Mouse (Mus musculus) mouse embryonic stem cell (cell line): ENCODE results near the gene Pld6.

Experiments used
- in situ Hi-C, 2 experiments: fragments of 300-500 bp; cut with MboI; formaldehyde crosslinking; loops; 1 replicate in 1 of 2; 3 replicates in 1 of 2; pipeline ENCODE4 v1.14.3; 2019 to 2020; ENCODE audit warnings: low sequenced_read_pairs in 2 of 2, low pct_unique_long_range_greater_than_20kb in 1 of 2, mixed read lengths in 1 of 2; ENCODE audit not compliant: unreplicated experiment in 1 of 2

The Pld6 gene

DNA sequence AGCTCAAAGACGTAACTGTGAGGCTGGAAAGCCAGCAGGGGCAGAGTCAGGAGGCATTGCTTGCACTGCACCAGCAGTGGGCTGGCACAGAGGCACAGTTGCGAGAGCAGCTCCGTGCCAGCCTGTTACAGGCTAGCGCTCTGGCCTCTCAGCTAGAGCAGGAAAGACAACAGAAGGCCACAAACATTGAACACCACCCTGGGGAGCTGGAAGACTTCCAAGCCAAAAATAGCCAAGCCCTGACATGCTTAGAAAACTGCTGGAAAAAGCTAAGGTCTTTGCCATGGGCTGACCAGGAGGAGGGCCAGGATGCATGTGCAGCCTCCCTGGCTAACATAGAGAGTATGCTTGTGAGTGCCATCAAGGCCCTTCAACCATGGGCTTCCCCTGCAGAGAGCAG, 28.3 kb downstream of the Pld6 start:
- in situ Hi-C loops, result no loop called here

DNA sequence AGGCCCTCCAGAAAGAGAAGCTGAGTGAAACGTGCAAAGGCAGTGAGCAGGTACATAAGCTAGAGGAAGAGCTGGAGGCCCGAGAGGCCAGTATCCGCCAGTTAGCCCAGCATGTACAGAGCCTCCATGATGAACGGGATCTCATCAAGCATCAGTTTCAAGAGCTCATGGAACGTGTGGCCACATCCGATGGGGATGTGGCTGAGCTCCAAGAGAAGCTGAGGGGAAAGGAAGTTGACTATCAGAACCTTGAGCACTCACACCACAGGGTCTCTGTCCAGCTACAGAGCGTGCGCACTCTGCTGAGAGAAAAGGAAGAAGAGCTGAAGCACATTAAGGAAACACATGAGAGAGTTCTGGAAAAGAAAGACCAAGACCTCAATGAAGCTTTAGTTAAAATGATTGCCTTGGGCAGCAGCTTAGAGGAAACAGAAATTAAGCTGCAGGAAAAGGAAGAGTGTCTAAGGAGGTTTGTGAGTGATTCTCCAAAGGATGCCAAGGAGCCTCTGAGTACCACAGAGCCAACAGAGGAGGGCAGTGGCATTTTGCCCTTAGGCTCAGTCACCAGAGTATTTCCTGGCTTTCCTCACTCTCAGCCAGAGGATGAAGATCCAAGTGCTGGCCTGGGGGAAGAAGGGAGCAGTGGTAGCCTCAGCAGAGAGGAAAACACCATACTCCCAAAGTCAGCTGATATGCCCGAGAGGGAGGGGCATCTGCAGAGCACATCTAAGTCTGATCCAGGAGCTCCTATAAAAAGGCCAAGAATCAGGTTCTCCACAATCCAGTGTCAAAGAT, 29.1 kb downstream of the Pld6 start:
- in situ Hi-C loops, result no loop called here

DNA sequence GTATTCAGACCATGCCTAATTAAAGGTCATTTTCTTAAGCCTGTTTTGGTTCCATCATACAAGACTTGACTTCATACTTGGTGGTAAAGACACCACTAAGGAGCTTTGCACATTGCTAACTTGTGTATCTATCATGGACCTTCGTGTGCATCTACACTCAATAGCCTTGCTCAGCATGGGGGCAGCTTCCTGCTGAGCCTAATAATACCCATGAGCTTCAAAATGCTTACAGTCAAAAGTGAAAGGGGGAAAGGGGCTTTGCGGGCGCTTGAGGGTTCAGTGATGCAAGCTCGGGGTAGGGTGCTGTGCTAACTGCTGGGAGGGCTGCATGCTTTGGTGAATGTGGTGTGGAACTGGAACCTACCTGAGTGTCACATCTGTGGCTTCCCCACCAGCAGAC, 31.1 kb downstream of the Pld6 start:
- in situ Hi-C loops, result no loop called here

DNA sequence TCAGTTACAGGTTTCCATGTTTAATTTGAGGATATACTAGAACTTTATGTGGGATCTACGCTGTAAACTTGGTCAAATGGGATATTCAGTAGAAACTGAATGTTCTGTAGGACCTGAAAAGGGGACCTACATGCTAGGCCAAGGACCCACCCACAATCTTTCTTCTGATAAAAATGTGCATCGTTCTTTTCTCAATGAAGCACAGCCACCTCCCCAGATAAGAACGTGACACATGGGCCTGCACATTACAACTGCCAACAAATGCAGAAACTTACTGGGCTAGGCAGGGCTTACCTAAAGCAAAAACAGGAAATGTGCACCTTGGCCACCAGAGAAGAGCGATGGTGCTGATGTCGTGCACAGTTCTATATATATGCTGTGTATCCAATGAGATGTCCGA, 32.9 kb downstream of the Pld6 start:
- in situ Hi-C loops, result no loop called here

DNA sequence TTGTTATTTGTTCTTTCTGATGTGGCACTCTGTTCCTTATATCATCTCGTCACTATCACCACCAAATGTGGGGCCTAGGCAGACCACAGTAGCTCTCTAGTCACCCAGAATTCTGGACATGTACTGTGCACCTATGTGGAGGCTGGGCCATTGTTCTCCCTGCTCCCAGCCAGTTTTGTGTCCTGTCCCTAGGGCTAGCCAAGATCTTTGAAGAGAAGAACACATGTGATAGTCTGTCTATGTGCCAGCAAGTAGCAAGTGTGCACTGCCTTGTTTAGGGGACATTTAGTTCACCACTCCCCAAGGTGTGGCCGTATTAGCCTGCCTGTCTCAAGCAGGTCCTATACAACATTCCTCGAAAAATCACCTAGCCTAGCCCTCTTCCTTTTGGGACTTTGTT, 38.4 kb downstream of the Pld6 start:
- in situ Hi-C loops, result loop anchor here in 1 of 2 experiments (25.0 kb wide), 1 partner anchor 112 kb away; no protein-coding TSS in a partner anchor

DNA sequence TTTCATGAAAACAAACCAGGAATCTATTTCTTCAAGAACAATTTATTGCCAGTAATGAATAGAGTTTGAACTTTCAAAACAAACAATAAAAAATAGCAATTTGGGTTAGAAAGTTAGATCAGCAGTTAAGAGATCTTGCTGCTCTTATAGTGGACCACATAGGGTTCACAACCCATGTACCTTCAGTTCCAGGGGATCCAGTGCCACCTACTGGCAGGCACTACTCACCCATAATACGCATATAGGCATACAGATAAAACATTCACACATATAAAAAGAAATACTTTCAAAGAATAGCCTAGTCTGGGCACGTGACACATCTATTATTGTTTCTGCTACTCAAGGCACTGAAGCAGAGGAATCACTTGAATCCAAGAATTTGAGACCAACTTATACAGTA, 40.8 kb downstream of the Pld6 start:
- in situ Hi-C loops, result loop anchor here in 1 of 2 experiments (25.0 kb wide), 1 partner anchor 109 kb away; no protein-coding TSS in a partner anchor

DNA sequence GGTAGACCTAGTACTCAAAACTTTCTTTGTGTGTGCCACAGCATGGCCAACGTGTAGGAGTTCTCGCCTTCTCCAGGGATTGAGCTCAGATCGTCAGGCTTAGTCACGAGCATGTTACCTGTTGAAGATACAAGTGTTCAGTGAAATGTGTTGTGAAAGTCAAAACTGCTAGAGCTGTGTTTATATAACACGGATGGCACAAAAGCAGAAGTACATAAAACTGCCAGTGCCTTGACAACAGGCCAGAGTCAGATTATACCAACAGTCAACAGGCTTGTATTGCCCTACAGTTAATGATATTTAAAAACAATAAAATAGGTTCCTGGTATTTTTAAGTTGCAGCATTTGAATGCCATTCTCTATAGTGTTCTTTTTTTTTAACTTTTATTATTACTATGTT, 41.6 kb downstream of the Pld6 start:
- in situ Hi-C loops, result loop anchor here in 1 of 2 experiments (25.0 kb wide), 1 partner anchor 109 kb away; no protein-coding TSS in a partner anchor

DNA sequence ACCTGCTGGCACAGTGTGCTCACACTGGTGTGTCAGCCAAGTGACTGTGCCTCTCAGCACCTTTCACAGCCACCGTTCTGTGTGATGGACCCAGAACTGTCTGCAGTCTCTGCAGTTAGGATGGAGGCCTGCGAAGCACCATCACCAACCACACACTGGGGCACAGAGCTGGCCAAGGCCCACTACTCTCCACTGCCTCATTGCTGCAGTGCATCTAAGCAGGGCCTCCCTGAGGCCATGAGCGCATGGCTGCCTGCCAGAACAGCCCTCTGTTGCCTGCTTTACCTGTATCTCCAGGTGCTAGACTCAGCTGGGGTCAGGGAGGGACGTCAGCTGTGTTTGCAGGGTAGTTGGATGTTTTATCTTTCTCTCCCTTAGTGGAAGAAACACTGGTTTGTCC, 43.1 kb downstream of the Pld6 start:
- in situ Hi-C loops, result loop anchor here in 1 of 2 experiments (25.0 kb wide), 1 partner anchor 107 kb away; no protein-coding TSS in a partner anchor

DNA sequence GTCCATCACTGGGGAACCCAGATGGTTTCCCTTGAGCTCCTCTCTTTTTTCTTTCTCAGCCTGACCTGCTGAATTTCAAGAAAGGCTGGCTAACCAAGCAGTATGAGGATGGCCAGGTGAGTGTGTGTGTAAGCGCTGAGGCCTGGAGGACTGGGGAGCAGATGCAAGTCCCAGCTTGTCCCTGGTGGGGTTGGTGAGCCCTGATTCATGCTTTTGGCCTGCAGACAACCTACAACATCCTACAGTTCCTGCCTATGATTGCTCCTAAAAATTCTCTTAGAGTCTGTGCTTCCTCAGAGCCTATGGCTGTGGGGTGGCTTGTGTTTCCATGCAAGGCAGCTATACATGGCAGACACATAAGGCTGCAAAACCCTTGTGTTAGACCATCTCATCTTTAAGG, 43.7 kb downstream of the Pld6 start:
- in situ Hi-C loops, result loop anchor here in 1 of 2 experiments (25.0 kb wide), 1 partner anchor 106 kb away; no protein-coding TSS in a partner anchor

DNA sequence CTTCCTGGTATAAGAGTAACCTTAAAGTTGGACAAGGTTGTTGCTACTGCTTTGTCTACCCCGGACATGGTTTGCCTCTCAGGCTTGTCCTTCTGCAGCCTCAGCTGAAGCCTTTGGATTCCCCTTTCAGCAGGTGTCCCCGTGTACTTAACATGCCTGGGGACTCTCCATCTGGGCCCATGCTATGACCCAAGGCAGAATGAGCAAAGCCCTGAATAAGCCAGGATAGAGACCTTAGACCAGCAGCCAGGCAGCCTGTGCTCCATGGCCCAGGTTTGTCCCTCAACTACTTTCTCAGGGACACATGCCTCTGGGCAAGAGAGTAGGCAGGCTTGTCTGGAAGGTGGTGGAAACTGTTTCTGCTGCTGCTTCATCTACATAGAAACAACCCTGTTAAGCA, 44.1 kb downstream of the Pld6 start:
- in situ Hi-C loops, result loop anchor here in 1 of 2 experiments (25.0 kb wide), 1 partner anchor 106 kb away; no protein-coding TSS in a partner anchor

DNA sequence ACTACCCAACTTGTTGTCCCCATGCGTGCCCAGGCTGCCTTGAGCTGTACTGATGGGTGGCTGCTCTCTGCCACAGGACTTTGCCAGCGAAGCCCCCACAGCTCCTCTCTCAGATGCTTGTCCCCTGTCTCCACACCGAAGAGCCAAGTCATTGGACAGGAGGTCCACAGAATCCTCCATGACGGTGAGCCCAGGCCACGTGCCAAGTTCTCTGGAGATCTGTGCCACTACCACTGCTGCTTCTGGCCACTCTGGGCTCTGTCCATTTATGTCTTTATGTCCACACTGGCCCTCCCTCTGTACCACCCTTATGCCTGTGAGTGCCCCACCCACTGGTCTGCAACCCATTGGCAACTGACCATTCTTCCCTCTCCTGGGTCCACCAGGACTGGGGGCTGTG, 45.5 kb downstream of the Pld6 start:
- in situ Hi-C loops, result loop anchor here in 1 of 2 experiments (25.0 kb wide), 1 partner anchor 105 kb away; no protein-coding TSS in a partner anchor

DNA sequence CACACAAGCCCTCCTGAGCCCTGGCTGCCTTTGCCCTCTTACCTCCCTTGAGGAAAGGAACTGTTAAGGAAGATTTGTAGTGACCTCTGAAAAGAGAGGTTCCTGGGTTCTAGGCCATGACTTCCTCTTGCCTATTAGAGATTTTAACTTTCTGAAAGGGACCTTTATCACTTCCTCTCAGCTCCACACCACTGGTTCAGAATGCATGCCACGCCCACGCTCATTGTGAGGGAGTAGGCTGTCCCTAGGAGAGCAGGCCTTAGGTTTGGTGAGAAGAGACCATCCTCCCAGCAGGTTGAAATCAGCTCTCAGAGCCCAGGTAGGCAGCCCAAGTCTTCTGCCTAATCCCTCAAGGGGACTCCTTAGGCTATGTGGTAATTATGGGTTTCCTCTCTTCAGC, 47.4 kb downstream of the Pld6 start:
- in situ Hi-C loops, result loop anchor here in 1 of 2 experiments (25.0 kb wide), 1 partner anchor 103 kb away; no protein-coding TSS in a partner anchor

DNA sequence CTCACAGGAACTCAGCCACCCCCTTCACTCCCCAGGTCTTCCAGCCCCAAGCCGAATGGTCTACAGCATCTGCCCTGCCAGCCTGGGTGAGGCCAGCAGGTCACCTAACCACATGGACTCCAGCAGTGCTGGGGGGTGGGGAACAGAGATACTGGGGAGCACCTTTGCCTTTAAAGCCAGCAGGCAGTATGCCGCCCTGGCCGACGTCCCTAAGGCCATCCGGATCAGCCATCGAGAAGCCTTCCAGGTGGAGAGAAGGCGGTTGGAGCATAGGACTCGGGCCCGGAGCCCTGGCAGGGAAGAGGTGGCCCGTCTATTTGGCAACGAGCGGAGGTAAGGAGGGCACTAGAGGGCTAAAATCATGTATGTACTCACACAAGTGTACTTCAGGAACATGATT, 50.2 kb downstream of the Pld6 start:
- in situ Hi-C loops, result loop anchor here in 1 of 2 experiments (25.0 kb wide), 1 partner anchor 100 kb away; no protein-coding TSS in a partner anchor

DNA sequence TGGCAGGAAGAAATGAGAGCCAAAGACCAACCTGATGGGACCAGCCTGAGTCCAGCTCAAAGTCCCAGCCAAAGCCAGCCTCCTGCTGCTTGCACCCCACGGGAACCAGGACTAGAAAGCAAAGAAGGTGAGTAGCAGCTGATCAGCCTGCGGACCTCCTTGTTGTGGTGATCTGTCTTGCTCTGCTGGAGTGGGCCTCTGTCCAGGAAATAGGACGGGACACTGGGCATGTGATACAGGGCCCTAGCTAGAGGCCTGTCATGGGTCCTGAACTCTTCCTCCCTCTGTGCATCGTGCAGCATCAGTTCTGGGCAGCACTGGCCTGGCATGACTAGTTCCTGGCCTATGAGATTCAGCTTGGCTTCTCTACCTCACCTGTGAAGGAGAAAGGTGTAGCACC, 51.5 kb downstream of the Pld6 start:
- in situ Hi-C loops, result loop anchor here in 1 of 2 experiments (25.0 kb wide), 1 partner anchor 99 kb away; no protein-coding TSS in a partner anchor

DNA sequence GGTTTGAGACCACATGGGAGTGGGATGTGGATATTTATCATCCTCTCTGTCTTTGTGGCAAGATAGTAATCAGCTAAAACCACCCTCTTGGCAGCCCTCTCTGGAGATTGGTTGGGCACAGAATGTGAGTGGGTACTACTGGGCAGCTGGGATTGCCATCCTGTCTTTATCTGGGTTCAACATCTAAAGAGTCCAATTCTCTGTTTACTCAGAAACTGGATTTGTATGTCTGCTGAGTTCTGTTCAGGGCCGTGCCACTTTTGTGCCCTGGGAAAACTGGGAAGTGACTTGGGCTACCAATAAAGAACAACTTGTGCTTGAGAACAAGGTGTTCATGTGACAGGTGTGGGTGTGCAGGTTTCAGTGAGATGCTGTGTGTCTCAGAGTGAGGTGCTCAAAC, 53.1 kb downstream of the Pld6 start:
- in situ Hi-C loops, result loop anchor here in 1 of 2 experiments (25.0 kb wide), 1 partner anchor 97 kb away; no protein-coding TSS in a partner anchor
